Mouse (Mus musculus) thymus, adult 2 months (tissue): ENCODE results near the gene Commd1.

Experiments
- CTCF ChIP-seq: fragments of 200-500 bp; IDR thresholded peaks from 2 replicates; pipeline ENCODE4 v1.5.1; 2012; ENCODE audit warnings: mild to moderate bottlenecking, control low read depth, low read length, moderate library complexity, borderline replicate concordance; ENCODE audit not compliant: control insufficient read depth, poor library complexity, insufficient read depth; ENCODE audit errors: extremely low read depth
- POLR2A ChIP-seq: fragments of 200-500 bp; IDR thresholded peaks from 2 replicates; pipeline ENCODE4 v1.6.1; 2012; ENCODE audit warnings: mild to moderate bottlenecking, low read length, control low read depth, moderate library complexity; ENCODE audit not compliant: control insufficient read depth, poor library complexity, insufficient read depth; ENCODE audit errors: extremely low read depth

DNA sequence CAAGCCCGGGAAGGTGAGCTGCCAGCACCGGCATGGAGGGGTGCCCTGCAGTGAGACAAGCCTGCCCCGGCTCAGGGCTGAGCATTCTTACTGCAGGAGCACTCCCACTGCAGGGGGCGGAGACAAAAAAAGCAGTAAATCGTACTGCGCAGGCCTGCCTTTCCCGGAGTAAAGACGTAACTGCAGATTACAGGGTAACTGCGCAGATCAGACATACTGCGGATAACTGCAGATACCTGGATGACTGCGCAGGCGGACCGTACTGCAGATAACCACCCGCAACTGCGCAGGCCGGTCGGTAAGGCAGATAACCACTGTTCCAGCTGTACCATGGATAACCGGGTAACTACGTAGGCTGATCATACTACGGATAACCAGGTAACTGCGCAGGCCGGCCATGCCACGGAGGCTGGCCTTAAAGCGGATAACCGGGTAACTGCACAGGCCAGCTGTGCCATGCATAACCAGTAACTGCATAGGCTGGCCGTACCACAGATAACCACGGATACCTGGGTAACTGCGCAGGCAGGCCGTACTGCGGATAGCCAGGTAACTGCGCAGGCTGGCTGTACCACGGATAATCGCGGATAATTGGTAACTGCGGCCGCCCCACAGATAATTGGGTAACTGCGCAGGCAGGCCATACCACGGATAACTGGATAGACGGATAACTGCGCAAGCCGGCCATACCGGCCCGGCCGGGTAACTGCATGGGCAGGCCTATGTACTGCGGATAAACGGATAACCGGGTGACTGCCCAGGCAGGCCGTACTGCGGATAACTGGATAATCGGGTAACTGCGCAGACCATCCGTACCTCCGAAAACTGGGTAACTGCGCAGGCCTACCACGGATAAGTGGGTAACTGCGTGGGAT lies 10.1 kb downstream of the Commd1 start, which contains the start of gene Zrsr1:
- TF ChIP-seq CTCF (no peak), POLR2A (no peak)
